Mouse (Mus musculus): Measurements from ENCODE around the gene Atl2.

DNA sequence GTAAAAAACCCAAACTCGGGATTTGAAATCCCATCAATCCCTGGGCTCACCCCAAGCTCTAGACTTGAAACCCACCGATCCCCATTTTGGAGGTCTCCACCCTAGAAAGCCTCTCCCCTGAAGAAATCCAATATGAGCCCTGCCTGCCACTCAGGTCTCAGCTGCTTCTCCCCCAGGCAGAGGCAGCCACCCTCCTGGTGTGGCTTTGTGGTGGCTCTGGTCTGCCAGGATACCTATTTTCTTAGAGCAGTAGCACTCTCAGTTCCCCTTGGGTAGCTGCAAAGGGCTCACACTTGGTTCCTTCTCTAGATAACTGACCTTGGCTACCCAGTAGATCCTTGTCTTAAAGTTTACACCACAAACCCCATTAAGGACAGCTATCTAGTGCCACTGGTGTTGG is 31.2 kb upstream of the Atl2 start:
- TF ChIP-seq CTCF (IDR thresholded peaks at IDR 0.05; ENCODE audit: control insufficient read depth, insufficient read depth, insufficient read length) (no peak), MYOD1 (IDR thresholded peaks at IDR 0.05; ENCODE audit: control insufficient read depth, insufficient read length, low read depth) (no peak), MAX (IDR thresholded peaks at IDR 0.05) (no peak), CEBPB (IDR thresholded peaks at IDR 0.05; ENCODE audit: low read depth) (no peak), USF1 (IDR thresholded peaks at IDR 0.05; ENCODE audit: low read depth) (no peak), FOSL1 (IDR thresholded peaks at IDR 0.05; ENCODE audit: insufficient read depth, low read length, poor library complexity, severe bottlenecking) (no peak)
